Mouse (Mus musculus) ovary, postnatal 10 days (tissue): ENCODE data around the gene St3gal5.

ENCODE experiments used
- DNase-seq: peaks from one replicate; pipeline ENCODE4 v3.0.0; 2022; ENCODE audit warnings: low spot score

The St3gal5 gene

GRCm38 (mm10) chr6:72098021-72098655, 746 bp downstream of the St3gal5 start:
- no peak for DNase-seq

- DNase-seq: no peak
These were observed 1.3 kb downstream of the St3gal5 start for GRCm38 (mm10) chr6:72098691-72099090.

GRCm38 (mm10) chr6:72099281-72099680, 1.9 kb downstream of the St3gal5 start:
- no peak for DNase-seq

- no peak for DNase-seq
These were observed 2.8 kb downstream of the St3gal5 start for GRCm38 (mm10) chr6:72100171-72100570.

- DNase-seq: no peak
These were observed 3.5 kb downstream of the St3gal5 start for GRCm38 (mm10) chr6:72100939-72101338.

- no peak for DNase-seq
These were observed 4.0 kb downstream of the St3gal5 start for GRCm38 (mm10) chr6:72101386-72101785.

GRCm38 (mm10) chr6:72102066-72102465, 4.7 kb downstream of the St3gal5 start:
- DNase-seq: no peak

GRCm38 (mm10) chr6:72104534-72104933, 7.1 kb downstream of the St3gal5 start:
- DNase-seq: no peak

- no peak for DNase-seq
These were observed 11.8 kb downstream of the St3gal5 start for GRCm38 (mm10) chr6:72108941-72109892.

GRCm38 (mm10) chr6:72110577-72110976, 13.2 kb downstream of the St3gal5 start:
- DNase-seq: no peak

- no peak for DNase-seq
These were observed 15.2 kb downstream of the St3gal5 start for GRCm38 (mm10) chr6:72112575-72112974.

GRCm38 (mm10) chr6:72113093-72113702, 15.8 kb downstream of the St3gal5 start:
- DNase-seq: no peak

- DNase-seq: no peak
These were observed 17.5 kb downstream of the St3gal5 start for GRCm38 (mm10) chr6:72114902-72115301.

- no peak for DNase-seq
These were observed 20.1 kb downstream of the St3gal5 start for GRCm38 (mm10) chr6:72117322-72117968.

- DNase-seq: no peak
These were observed 22.5 kb downstream of the St3gal5 start for GRCm38 (mm10) chr6:72119870-72120269.

GRCm38 (mm10) chr6:72121301-72121700, 23.9 kb downstream of the St3gal5 start:
- no peak for DNase-seq

GRCm38 (mm10) chr6:72122515-72122914, 25.1 kb downstream of the St3gal5 start:
- DNase-seq: no peak

- DNase-seq: no peak
These were observed 27.1 kb downstream of the St3gal5 start for GRCm38 (mm10) chr6:72124315-72125103.

GRCm38 (mm10) chr6:72126128-72126917, 28.9 kb downstream of the St3gal5 start:
- no peak for DNase-seq

- no peak for DNase-seq
These were observed 32.7 kb downstream of the St3gal5 start for GRCm38 (mm10) chr6:72130056-72130455.
